Mouse (Mus musculus) neural tube, embryonic 15.5 days (tissue): Measurements from ENCODE around the gene Myo6. TPM values are rescaled to one million over a fixed set of nuclear protein-coding genes. Genes with fewer than 3 reads are reported as not detected.

Experiments used
- ATAC-seq: fragments of 200-750 bp; cut with Nextera tagmentation; 2 replicates; pipeline ENCODE4 v1.8.0; 2017; ENCODE audit warnings: mild to moderate bottlenecking, moderate TSS enrichment, moderate library complexity; ENCODE audit not compliant: low FRiP score
- H3K27ac ChIP-seq: fragments of 300-500 bp; sonication (generic); replicated peaks from 2 replicates; pipeline ENCODE4 v1.5.1; 2015; ENCODE audit warnings: mild to moderate bottlenecking, inconsistent platforms
- H3K27me3 ChIP-seq: fragments of 300-500 bp; sonication (generic); replicated peaks from 2 replicates; pipeline ENCODE4 v1.6.1; 2015; ENCODE audit warnings: inconsistent platforms
- H3K36me3 ChIP-seq: fragments of 300-500 bp; sonication (generic); 2 replicates; pipeline ENCODE4 v1.6.1; 2015; ENCODE audit warnings: inconsistent platforms
- H3K4me1 ChIP-seq: fragments of 300-500 bp; sonication (generic); 2 replicates; pipeline ENCODE4 v1.6.1; 2015; ENCODE audit warnings: inconsistent platforms
- H3K4me2 ChIP-seq: fragments of 300-500 bp; sonication (generic); 2 replicates; pipeline ENCODE4 v1.6.1; 2015; ENCODE audit warnings: inconsistent platforms, mild to moderate bottlenecking, moderate library complexity
- H3K4me3 ChIP-seq: fragments of 300-500 bp; sonication (generic); replicated peaks from 2 replicates; pipeline ENCODE4 v1.5.1; 2015; ENCODE audit warnings: mild to moderate bottlenecking, inconsistent platforms
- H3K9ac ChIP-seq: fragments of 300-500 bp; sonication (generic); replicated peaks from 2 replicates; pipeline ENCODE4 v1.6.1; 2015; ENCODE audit warnings: mild to moderate bottlenecking, inconsistent platforms
- H3K9me3 ChIP-seq: fragments of 300-500 bp; sonication (generic); replicated peaks from 2 replicates; pipeline ENCODE4 v1.6.1; 2016; ENCODE audit warnings: inconsistent platforms
- WGBS: fragments of 180-500 bp; shearing (Covaris S2); methylation state at CpG from one replicate; pipeline ENCODE4 v1.1.7; 2015; ENCODE audit warnings: mixed read lengths; 5-methylcytosine and 5-hydroxymethylcytosine counted together
- polyA plus RNA-seq: library from polyadenylated mRNA; unstranded; fragments of >200 nt; fragmentation: Nextera tagmentation; extraction: Ambion mirVana; gene quantifications from 2 replicates; pipeline ENCODE4 v1.2.1, GENCODE M21; 2015

The Myo6 gene
- polyA plus RNA-seq, 1 experiment from 2014 or later, result 18.1 TPM

- no peak for ATAC-seq
- Histone ChIP-seq H3K27me3 (no peaks in the 10 kb centered on the region), H3K9ac (no peak overlapping the region), H3K9me3 (no peaks in the 10 kb centered on the region), H3K36me3 (no peaks in the 10 kb centered on the region), H3K4me2 (no peak overlapping the region), H3K4me1 (no peaks in the 10 kb centered on the region), H3K4me3 (no peak overlapping the region), H3K27ac (no peak overlapping the region)
- 87% methylated on average over 6 of the region's 6 CpGs for WGBS
Observed at GRCm38 (mm10) chr9:80342520-80342919, 177.7 kb downstream of the Myo6 start.

- Histone ChIP-seq H3K4me3 (no peak overlapping the region), H3K36me3 (no peaks in the 10 kb centered on the region), H3K4me2 (no peak overlapping the region), H3K27ac (no peak overlapping the region), H3K9me3 (no peaks in the 10 kb centered on the region), H3K9ac (no peak overlapping the region), H3K27me3 (no peaks in the 10 kb centered on the region), H3K4me1 (no peaks in the 10 kb centered on the region)
- WGBS, result 91% methylated on average over 6 of the region's 6 CpGs
- no peak for ATAC-seq
Observed at GRCm38 (mm10) chr9:80344451-80345000, 179.7 kb downstream of the Myo6 start.

- peak overlapping the region; percentile 33; the same call in 1 of the 2 replicates for H3K4me2 ChIP-seq
- H3K27ac ChIP-seq, result no peak overlapping the region
- H3K27me3 ChIP-seq, result no peaks in the 10 kb centered on the region
- 65% methylated on average over 7 of the region's 7 CpGs for WGBS
- no peaks in the 10 kb centered on the region for H3K9me3 ChIP-seq
- no peaks in the 10 kb centered on the region for H3K36me3 ChIP-seq
- no peak for ATAC-seq
- no peak overlapping the region for H3K9ac ChIP-seq
- H3K4me1 ChIP-seq, result no peaks in the 10 kb centered on the region
- no peak overlapping the region for H3K4me3 ChIP-seq
Observed at GRCm38 (mm10) chr9:80351295-80351677, 186.5 kb downstream of the Myo6 start.

- Histone ChIP-seq H3K36me3 (no peaks in the 10 kb centered on the region), H3K27ac (no peak overlapping the region), H3K4me3 (no peak overlapping the region), H3K9me3 (no peaks in the 10 kb centered on the region), H3K4me1 (no peaks in the 10 kb centered on the region), H3K9ac (no peak overlapping the region), H3K27me3 (no peaks in the 10 kb centered on the region), H3K4me2 (peak overlapping the region; percentile 33)
- WGBS, result 30% methylated on average over 20 of the region's 20 CpGs
- peak; percentile 38; the same call in 1 of the 2 replicates for ATAC-seq
Observed at GRCm38 (mm10) chr9:80351678-80352331, 187.0 kb downstream of the Myo6 start.

- H3K27ac ChIP-seq, result no peak overlapping the region
- ATAC-seq, result no peak
- H3K4me3 ChIP-seq, result no peak overlapping the region
- H3K27me3 ChIP-seq, result no peaks in the 10 kb centered on the region
- H3K9ac ChIP-seq, result no peak overlapping the region
- no peak overlapping the region for H3K4me2 ChIP-seq
- no peaks in the 10 kb centered on the region for H3K4me1 ChIP-seq
- no peaks in the 10 kb centered on the region for H3K36me3 ChIP-seq
- H3K9me3 ChIP-seq, result no peaks in the 10 kb centered on the region
Observed at GRCm38 (mm10) chr9:80360063-80360462, 195.2 kb downstream of the Myo6 start.

Other genes starting within 250 kb of the Myo6 start
- gene Filip1, start 152.2 kb upstream of the Myo6 start, polyA plus RNA-seq, result 3.0 and 3.9 TPM in 2 replicates
- 46.6 and 47.9 TPM in 2 replicates for gene Senp6, start 98.1 kb upstream of the Myo6 start, polyA plus RNA-seq